Mouse (Mus musculus) olfactory bulb, adult 2 months (tissue): ENCODE measurements around the gene Stat2.

ENCODE experiments used
- CTCF ChIP-seq: fragments of 200-500 bp; IDR thresholded peaks from 2 replicates; pipeline ENCODE4 v1.5.1; 2012; ENCODE audit warnings: low read depth, mild to moderate bottlenecking, low read length, moderate library complexity; ENCODE audit not compliant: insufficient read depth
- POLR2A ChIP-seq: fragments of 200-500 bp; IDR thresholded peaks from 2 replicates; pipeline ENCODE4 v1.6.1; 2012; ENCODE audit warnings: mild to moderate bottlenecking, low read depth, low read length, moderate library complexity; ENCODE audit not compliant: insufficient read depth

- no peak for TF ChIP-seq POLR2A
- TF ChIP-seq CTCF = no peak
Measured at GRCm38 (mm10) chr10:128281682-128282081, 11.3 kb downstream of the Stat2 start.
